Mouse (Mus musculus): Measurements from ENCODE around the gene Map3k13. TPM values are rescaled to one million over a fixed set of nuclear protein-coding genes. Genes with fewer than 3 reads are reported as not detected.

Gene Map3k13
- total and polyA plus RNA-seq, 2 experiments from 2014 or later = 0.33 to 1.0 TPM

DNA sequence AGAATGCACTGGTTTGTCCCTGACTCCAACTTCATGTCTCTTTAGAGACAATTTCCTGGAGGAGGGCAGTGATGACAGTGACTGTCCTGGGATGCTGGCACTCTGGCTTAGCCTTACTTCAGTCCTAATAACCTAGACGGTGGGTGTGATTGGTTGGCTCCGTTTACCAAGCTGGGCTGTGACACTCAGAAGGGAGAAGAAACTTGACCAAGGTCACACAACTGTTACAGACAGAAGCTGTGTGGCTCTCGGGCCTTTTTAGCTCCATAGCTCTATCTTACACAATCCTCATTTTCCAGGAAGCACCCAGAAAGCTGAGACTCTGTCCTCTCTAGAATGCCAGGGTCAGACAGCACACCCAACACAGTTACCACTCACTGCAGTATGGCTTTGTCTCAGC, 171.4 kb downstream of the Map3k13 start:
- no peaks in the 10 kb centered on the region for H3K9me3 ChIP-seq (replicated peaks; ENCODE audit: control insufficient read depth, low read length)
- no peaks in the 10 kb centered on the region for H3K4me1 ChIP-seq (ENCODE audit: control insufficient read depth, insufficient read depth)
- H3K4me2 ChIP-seq (ENCODE audit: low read depth, low read length) = no peak overlapping the region
- no peak overlapping the region for H3K27ac ChIP-seq (ENCODE audit: low read depth)
- 56% methylated on average over 3 of the region's 3 CpGs for WGBS
- DNase-seq (ENCODE audit: low spot score) (no peak), ATAC-seq (ENCODE audit: insufficient read depth, low read depth) (no peak)
- no peak overlapping the region for H3K9ac ChIP-seq (replicated peaks; ENCODE audit: low read depth, low read length)
- no peaks in the 10 kb centered on the region for H3K36me3 ChIP-seq (replicated peaks; ENCODE audit: control insufficient read depth, insufficient read depth, low read length)
- H3K4me3 ChIP-seq (ENCODE audit: low read depth, low read length) = no peak overlapping the region
- TF ChIP-seq EP300 (IDR thresholded peaks at IDR 0.05; ENCODE audit: low read depth) (no peak), CTCF (IDR thresholded peaks at IDR 0.05; ENCODE audit: low read depth) (no peak)
- H3K27me3 ChIP-seq (ENCODE audit: control insufficient read depth, insufficient read depth, low read length) = no peaks in the 10 kb centered on the region

DNA sequence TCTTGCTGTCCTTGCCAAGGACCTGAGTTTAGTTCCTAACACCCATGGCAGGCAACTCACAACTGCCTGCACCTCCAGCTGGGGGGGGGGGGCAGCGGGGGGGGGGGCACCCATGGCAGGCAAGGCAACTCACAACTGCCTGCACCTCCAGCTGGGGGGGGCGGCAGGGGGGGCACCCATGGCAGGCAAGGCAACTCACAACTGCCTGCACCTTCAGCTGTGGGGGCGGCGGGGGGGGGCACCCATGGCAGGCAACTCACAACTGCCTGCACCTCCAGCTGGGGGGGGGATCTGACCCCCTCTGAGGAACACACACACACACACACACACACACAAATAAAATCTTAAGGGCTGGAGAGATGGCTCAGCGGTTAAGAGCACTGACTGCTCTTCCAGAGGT, 175.7 kb downstream of the Map3k13 start:
- Histone ChIP-seq H3K4me2 (ENCODE audit: low read depth, low read length) (no peak overlapping the region), H3K27ac (ENCODE audit: low read depth) (no peak overlapping the region), H3K9me3 (replicated peaks; ENCODE audit: control insufficient read depth, low read length) (no peaks in the 10 kb centered on the region), H3K4me3 (ENCODE audit: low read depth, low read length) (no peak overlapping the region), H3K36me3 (replicated peaks; ENCODE audit: control insufficient read depth, insufficient read depth, low read length) (no peaks in the 10 kb centered on the region), H3K4me1 (ENCODE audit: control insufficient read depth, insufficient read depth) (no peaks in the 10 kb centered on the region), H3K27me3 (ENCODE audit: control insufficient read depth, insufficient read depth, low read length) (no peaks in the 10 kb centered on the region), H3K9ac (replicated peaks; ENCODE audit: low read depth, low read length) (no peak overlapping the region)
- WGBS = 69% methylated on average over 5 of the region's 5 CpGs
- no peak for ATAC-seq (ENCODE audit: insufficient read depth, low read depth)
- no peak for DNase-seq (ENCODE audit: low spot score)
- TF ChIP-seq EP300 (IDR thresholded peaks at IDR 0.05; ENCODE audit: low read depth) (no peak), CTCF (IDR thresholded peaks at IDR 0.05; ENCODE audit: low read depth) (no peak)

DNA sequence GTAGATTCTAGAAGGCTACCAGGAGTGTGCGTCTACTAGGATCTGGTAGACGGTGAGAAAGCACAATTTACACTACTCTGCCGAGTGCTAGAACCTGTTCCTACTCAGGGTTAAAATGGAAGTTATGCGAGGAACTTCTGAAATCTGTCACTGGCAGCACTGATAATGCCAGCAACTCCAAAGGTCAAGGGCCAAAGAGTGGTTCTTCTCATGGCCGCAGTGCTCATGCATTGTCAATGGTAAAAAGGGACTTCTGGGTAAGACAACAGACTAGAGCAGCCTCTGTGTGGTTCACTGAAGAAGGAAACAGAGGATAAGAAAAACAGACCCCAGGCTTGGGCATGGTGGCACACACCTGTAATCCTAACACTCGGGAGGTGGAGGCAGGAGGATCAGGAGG, 176.4 kb downstream of the Map3k13 start:
- Histone ChIP-seq H3K4me1 (ENCODE audit: control insufficient read depth, insufficient read depth) (no peaks in the 10 kb centered on the region), H3K9ac (replicated peaks; ENCODE audit: low read depth, low read length) (no peak overlapping the region), H3K4me2 (ENCODE audit: low read depth, low read length) (no peak overlapping the region), H3K9me3 (replicated peaks; ENCODE audit: control insufficient read depth, low read length) (no peaks in the 10 kb centered on the region), H3K27ac (ENCODE audit: low read depth) (no peak overlapping the region), H3K36me3 (replicated peaks; ENCODE audit: control insufficient read depth, insufficient read depth, low read length) (no peaks in the 10 kb centered on the region), H3K27me3 (ENCODE audit: control insufficient read depth, insufficient read depth, low read length) (no peaks in the 10 kb centered on the region), H3K4me3 (ENCODE audit: low read depth, low read length) (no peak overlapping the region)
- no peak for DNase-seq (ENCODE audit: low spot score)
- ATAC-seq (ENCODE audit: insufficient read depth, low read depth) = no peak
- WGBS = 76% methylated on average over 6 of the region's 6 CpGs
- no peak for TF ChIP-seq CTCF (IDR thresholded peaks at IDR 0.05; ENCODE audit: low read depth)
- no peak for TF ChIP-seq EP300 (IDR thresholded peaks at IDR 0.05; ENCODE audit: low read depth)

DNA sequence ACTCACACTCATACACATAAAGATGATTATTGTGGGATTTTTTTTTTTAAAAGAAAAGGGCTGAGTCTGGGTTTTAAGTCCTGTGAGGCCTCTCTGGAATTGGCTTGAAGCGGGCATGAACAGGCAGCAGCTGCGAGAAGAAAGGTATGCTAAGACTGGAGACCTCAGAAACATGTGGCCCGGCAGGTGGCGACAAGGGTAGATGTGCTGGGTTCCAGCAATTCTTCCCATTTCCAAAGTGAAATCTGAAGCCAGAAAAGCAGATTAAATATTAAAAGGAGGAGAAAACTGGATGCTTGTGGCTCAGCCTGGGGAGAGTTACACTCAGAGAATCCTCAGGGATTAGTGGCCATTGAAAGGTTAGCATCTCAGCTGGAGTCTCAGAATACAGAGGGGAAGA, 177.3 kb downstream of the Map3k13 start:
- no peak for TF ChIP-seq CTCF (IDR thresholded peaks at IDR 0.05; ENCODE audit: low read depth)
- no peak for TF ChIP-seq EP300 (IDR thresholded peaks at IDR 0.05; ENCODE audit: low read depth)
- H3K4me3 ChIP-seq (ENCODE audit: low read depth, low read length) = no peak overlapping the region
- no peaks in the 10 kb centered on the region for H3K9me3 ChIP-seq (replicated peaks; ENCODE audit: control insufficient read depth, low read length)
- DNase-seq (ENCODE audit: low spot score) = no peak
- H3K4me1 ChIP-seq (ENCODE audit: control insufficient read depth, insufficient read depth) = no peaks in the 10 kb centered on the region
- no peaks in the 10 kb centered on the region for H3K27me3 ChIP-seq (ENCODE audit: control insufficient read depth, insufficient read depth, low read length)
- no peak for ATAC-seq (ENCODE audit: insufficient read depth, low read depth)
- H3K9ac ChIP-seq (replicated peaks; ENCODE audit: low read depth, low read length) = no peak overlapping the region
- no peak overlapping the region for H3K4me2 ChIP-seq (ENCODE audit: low read depth, low read length)
- WGBS = 67% methylated on average over 4 of the region's 4 CpGs
- H3K36me3 ChIP-seq (replicated peaks; ENCODE audit: control insufficient read depth, insufficient read depth, low read length) = no peaks in the 10 kb centered on the region
- H3K27ac ChIP-seq (ENCODE audit: low read depth) = no peak overlapping the region

DNA sequence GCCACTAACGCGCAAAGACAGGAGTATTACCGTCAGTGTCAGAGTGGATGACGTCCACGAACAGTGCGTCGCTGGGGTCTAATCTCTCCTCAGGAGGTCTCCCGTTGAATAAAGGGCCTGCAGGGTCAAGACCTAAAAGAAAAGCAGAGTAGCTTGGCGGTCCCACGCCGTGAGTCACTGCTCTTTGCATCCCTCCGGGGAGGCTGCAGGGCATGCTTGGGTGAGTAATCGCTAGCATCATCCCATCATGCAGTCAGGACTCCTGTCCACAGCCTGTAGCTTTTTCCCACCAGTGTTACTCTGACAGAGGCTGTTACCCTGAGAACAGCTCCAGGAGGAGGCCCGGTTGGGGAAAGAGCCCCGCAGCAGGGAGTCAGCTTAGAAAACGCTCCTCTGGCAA, 182.1 kb downstream of the Map3k13 start:
- WGBS = 2% methylated on average over 16 of the region's 16 CpGs
- TF ChIP-seq CTCF (IDR thresholded peaks at IDR 0.05; ENCODE audit: low read depth) (no peak), EP300 (IDR thresholded peaks at IDR 0.05; ENCODE audit: low read depth) (no peak)
- Histone ChIP-seq H3K9ac (replicated peaks; ENCODE audit: low read depth, low read length) (no peak overlapping the region), H3K9me3 (replicated peaks; ENCODE audit: control insufficient read depth, low read length) (no peaks in the 10 kb centered on the region), H3K36me3 (replicated peaks; ENCODE audit: control insufficient read depth, insufficient read depth, low read length) (no peaks in the 10 kb centered on the region), H3K4me2 (ENCODE audit: low read depth, low read length) (peak overlapping the region; percentile 43), H3K27ac (ENCODE audit: low read depth) (no peak overlapping the region), H3K4me1 (ENCODE audit: control insufficient read depth, insufficient read depth) (no peaks in the 10 kb centered on the region), H3K4me3 (ENCODE audit: low read depth, low read length) (0 out of 2 replicates have a peak overlapping the region, but pooled peaks have one; percentile 4), H3K27me3 (ENCODE audit: control insufficient read depth, insufficient read depth, low read length) (no peaks in the 10 kb centered on the region)
- DNase-seq (ENCODE audit: low spot score) (no peak), ATAC-seq (ENCODE audit: insufficient read depth, low read depth) (0 out of 2 replicates have a peak, but pooled peaks have one; percentile 20)

DNA sequence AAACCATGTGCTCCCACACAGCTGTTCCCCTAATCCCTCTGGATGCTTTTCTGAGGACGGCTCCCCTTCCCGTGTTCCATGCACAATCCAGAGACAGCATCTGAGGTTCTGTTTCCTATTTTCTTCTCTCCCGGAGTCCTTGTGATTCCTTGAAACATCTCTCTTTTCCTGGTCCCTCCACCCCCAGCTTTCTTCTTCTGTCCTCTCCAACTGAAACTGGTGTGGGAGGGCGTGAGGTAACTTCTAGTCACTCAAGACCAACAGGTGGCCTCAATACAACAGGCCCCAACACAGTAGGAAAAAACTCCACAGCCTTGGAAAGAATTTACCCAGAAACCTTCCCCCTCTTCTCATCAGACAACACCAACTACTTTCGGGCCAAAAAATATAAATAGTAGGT, 183.2 kb downstream of the Map3k13 start:
- H3K27me3 ChIP-seq (ENCODE audit: control insufficient read depth, insufficient read depth, low read length) = no peaks in the 10 kb centered on the region
- ATAC-seq (ENCODE audit: insufficient read depth, low read depth) (no peak), DNase-seq (ENCODE audit: low spot score) (no peak)
- WGBS = 70% methylated on average over 5 of the region's 5 CpGs
- no peak overlapping the region for H3K9ac ChIP-seq (replicated peaks; ENCODE audit: low read depth, low read length)
- no peaks in the 10 kb centered on the region for H3K4me1 ChIP-seq (ENCODE audit: control insufficient read depth, insufficient read depth)
- no peak overlapping the region for H3K4me3 ChIP-seq (ENCODE audit: low read depth, low read length)
- no peak overlapping the region for H3K4me2 ChIP-seq (ENCODE audit: low read depth, low read length)
- no peak for TF ChIP-seq EP300 (IDR thresholded peaks at IDR 0.05; ENCODE audit: low read depth)
- TF ChIP-seq CTCF (IDR thresholded peaks at IDR 0.05; ENCODE audit: low read depth) = no peak
- no peaks in the 10 kb centered on the region; the same call in 1 of the 2 replicates for H3K9me3 ChIP-seq (replicated peaks; ENCODE audit: control insufficient read depth, low read length)
- no peak overlapping the region for H3K27ac ChIP-seq (ENCODE audit: low read depth)
- no peaks in the 10 kb centered on the region for H3K36me3 ChIP-seq (replicated peaks; ENCODE audit: control insufficient read depth, insufficient read depth, low read length)

Other genes starting within 250 kb of the Map3k13 start
- 27.2 and 32.2 TPM in 2 replicates for gene 2510009E07Rik, start 99.7 kb upstream of the Map3k13 start, total RNA-seq (2014; rRNA removed; ENCODE audit: low replicate concordance)
- gene 2510009E07Rik, start 99.7 kb upstream of the Map3k13 start, polyA plus RNA-seq (2015; fragmentation: Nextera tagmentation; extraction: Ambion mirVana) = 18.4 and 20.0 TPM in 2 replicates
- 3.8 and 6.5 TPM in 2 replicates for gene Ehhadh, start 6.5 kb upstream of the Map3k13 start, total RNA-seq (2014; rRNA removed; ENCODE audit: low replicate concordance)
- gene Ehhadh, start 6.5 kb upstream of the Map3k13 start, polyA plus RNA-seq (2015; fragmentation: Nextera tagmentation; extraction: Ambion mirVana) = 3.5 and 4.3 TPM in 2 replicates
- gene Tmem41a, start 153.2 kb downstream of the Map3k13 start, total RNA-seq (2014; rRNA removed; ENCODE audit: low replicate concordance) = 22.4 and 57.2 TPM in 2 replicates
- 43.6 and 45.7 TPM in 2 replicates for gene Tmem41a, start 153.2 kb downstream of the Map3k13 start, polyA plus RNA-seq (2015; fragmentation: Nextera tagmentation; extraction: Ambion mirVana)
- gene Liph, start 201.3 kb downstream of the Map3k13 start, total RNA-seq (2014; rRNA removed; ENCODE audit: low replicate concordance) = 2.8 TPM in 1 of 2 replicates, not detected in the other
- 0.12 and 0.37 TPM in 2 replicates for gene Liph, start 201.3 kb downstream of the Map3k13 start, polyA plus RNA-seq (2015; fragmentation: Nextera tagmentation; extraction: Ambion mirVana)
- gene Senp2, start 215.1 kb downstream of the Map3k13 start, total RNA-seq (2014; rRNA removed; ENCODE audit: low replicate concordance) = 6.2 and 14.8 TPM in 2 replicates
- gene Senp2, start 215.1 kb downstream of the Map3k13 start, polyA plus RNA-seq (2015; fragmentation: Nextera tagmentation; extraction: Ambion mirVana) = 10.5 and 14.8 TPM in 2 replicates